Mouse (Mus musculus): ENCODE results near the gene Dcaf17.

DNA sequence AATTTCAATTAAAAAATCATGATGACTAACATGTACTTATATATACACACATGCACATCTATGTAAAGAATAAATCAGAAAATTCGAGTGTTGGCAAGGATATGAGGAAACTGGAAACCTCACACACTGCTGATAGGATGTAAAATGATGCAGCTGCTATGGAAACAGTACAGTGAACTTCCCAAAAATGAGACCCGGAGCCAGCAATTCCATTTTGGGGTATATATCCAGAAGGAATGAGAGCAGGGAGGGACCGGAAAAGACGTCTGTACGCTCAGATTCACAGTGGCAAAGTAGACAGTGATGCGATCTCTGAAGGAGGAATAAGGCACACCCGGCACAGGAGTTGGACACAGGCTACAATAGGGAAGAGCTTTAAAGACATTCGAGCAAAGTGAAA, 34.5 kb upstream of the Dcaf17 start:
- TF ChIP-seq CTCF (IDR thresholded peaks at IDR 0.05; ENCODE audit: control insufficient read depth, insufficient read depth, low read length) (no peak), POLR2A (IDR thresholded peaks at IDR 0.05; ENCODE audit: borderline replicate concordance, control insufficient read depth, low read depth, low read length) (no peak)

Data from bone marrow, adult 2 months (tissue).